Mouse (Mus musculus) embryonic facial prominence, embryonic 10.5 days (tissue): Measurements from ENCODE around the gene Ranbp10. TPM values are rescaled to one million over a fixed set of nuclear protein-coding genes. Genes with fewer than 3 reads are reported as not detected.

ENCODE experiments used
- DNase-seq: peaks from one replicate; pipeline ENCODE4 v3.0.0-alpha.2; 2017; ENCODE audit warnings: low spot score
- H3K27ac ChIP-seq: fragments of 300-500 bp; sonication (generic); replicated peaks from 2 replicates; pipeline ENCODE4 v1.5.1; 2016; ENCODE audit warnings: mild to moderate bottlenecking
- H3K27me3 ChIP-seq: fragments of 300-500 bp; sonication (generic); replicated peaks from 2 replicates; pipeline ENCODE4 v1.6.1; 2016; ENCODE audit warnings: low read depth, mild to moderate bottlenecking; ENCODE audit not compliant: poor library complexity, severe bottlenecking
- H3K36me3 ChIP-seq: fragments of 300-500 bp; sonication (generic); replicated peaks from 2 replicates; pipeline ENCODE4 v1.6.1; 2016; ENCODE audit warnings: mild to moderate bottlenecking, moderate library complexity
- H3K4me1 ChIP-seq: fragments of 300-500 bp; sonication (generic); 2 replicates; pipeline ENCODE4 v1.6.1; 2016
- H3K4me3 ChIP-seq: fragments of 300-500 bp; sonication (generic); 2 replicates; pipeline ENCODE4 v1.5.1; 2016; ENCODE audit warnings: mild to moderate bottlenecking, moderate library complexity
- H3K9me3 ChIP-seq: fragments of 300-500 bp; sonication (generic); 2 replicates; pipeline ENCODE4 v1.6.1; 2016; ENCODE audit warnings: mild to moderate bottlenecking
- WGBS: fragments of 180-500 bp; shearing (Covaris S2); methylation state at CpG from one replicate; pipeline ENCODE4 v1.1.7; 2016; 5-methylcytosine and 5-hydroxymethylcytosine counted together
- polyA plus RNA-seq: library from polyadenylated mRNA; unstranded; fragments of >200 nt; fragmentation: Nextera tagmentation; extraction: Ambion mirVana; gene quantifications from 2 replicates; pipeline ENCODE4 v1.2.1, GENCODE M21; 2016

The Ranbp10 gene
- polyA plus RNA-seq, 1 experiment from 2014 or later: 12.1 TPM

- Histone ChIP-seq H3K36me3 (peaks cover 49% of the 10 kb centered on the region), H3K4me3 (no peak overlapping the region), H3K27me3 (no peaks in the 10 kb centered on the region), H3K9me3 (no peaks in the 10 kb centered on the region), H3K4me1 (no peaks in the 10 kb centered on the region), H3K27ac (no peak overlapping the region)
- WGBS: 83% methylated on average over 18 of the region's 18 CpGs
- DNase-seq: no peak
These were observed 99.6 kb downstream of the Ranbp10 start for GRCm38 (mm10) chr8:105727397-105728124.

DNA sequence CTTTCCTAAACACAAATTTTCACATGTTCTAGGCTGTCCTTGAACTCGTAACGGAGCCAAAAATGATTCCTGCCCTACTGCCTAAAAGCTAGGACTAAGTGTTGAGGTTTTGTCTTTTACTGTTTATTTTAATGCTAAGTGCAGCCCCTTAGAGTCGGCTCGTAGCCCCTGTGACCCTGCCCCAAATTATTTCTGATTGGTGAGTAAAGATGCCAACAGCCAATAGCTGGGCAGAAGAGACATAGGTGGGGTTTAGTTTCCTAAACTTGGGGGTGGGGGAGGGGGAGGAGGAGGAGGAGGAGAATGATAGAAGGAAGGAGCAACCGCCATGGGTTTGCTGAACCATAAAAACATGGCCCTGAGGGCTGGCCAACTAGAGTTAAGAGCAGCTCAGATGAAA lies 101.4 kb downstream of the Ranbp10 start:
- DNase-seq: no peak
- Histone ChIP-seq H3K27ac (no peak overlapping the region), H3K4me3 (no peak overlapping the region), H3K9me3 (no peaks in the 10 kb centered on the region), H3K4me1 (no peaks in the 10 kb centered on the region), H3K27me3 (no peaks in the 10 kb centered on the region), H3K36me3 (peaks cover 58% of the 10 kb centered on the region)
- WGBS: 79% methylated on average over 5 of the region's 5 CpGs

DNA sequence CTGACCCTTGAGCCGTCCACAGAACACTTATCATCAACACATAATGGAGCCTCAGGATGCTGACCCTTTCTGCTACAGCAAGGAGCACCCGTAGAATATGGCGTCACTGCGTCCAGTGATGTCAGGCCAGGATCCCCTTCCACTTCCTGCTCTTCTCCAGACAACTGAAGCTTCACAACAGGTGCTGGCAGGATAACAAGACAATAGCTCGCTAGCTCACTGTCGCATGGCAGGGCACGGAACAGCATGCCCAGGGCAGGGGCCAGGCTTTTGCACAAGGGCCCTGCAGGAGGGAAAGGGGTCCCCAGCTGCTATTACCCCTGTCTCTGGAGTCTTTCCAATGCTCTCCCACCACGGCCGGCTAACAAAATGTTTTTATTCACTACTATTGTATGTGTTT lies 104.3 kb downstream of the Ranbp10 start:
- H3K36me3 ChIP-seq: peaks cover 66% of the 10 kb centered on the region

GRCm38 (mm10) chr8:105719637-105720036 lies 107.5 kb downstream of the Ranbp10 start:
- Histone ChIP-seq H3K9me3 (no peaks in the 10 kb centered on the region), H3K27ac (no peak overlapping the region), H3K36me3 (peaks cover 69% of the 10 kb centered on the region), H3K4me1 (no peaks in the 10 kb centered on the region), H3K27me3 (no peaks in the 10 kb centered on the region), H3K4me3 (no peak overlapping the region)
- 81% methylated on average over 4 of the region's 4 CpGs for WGBS
- no peak for DNase-seq

More for the DNA sequence above, 104.3 kb downstream of the Ranbp10 start:
- 91% methylated on average over 9 of the region's 9 CpGs for WGBS
- H3K27me3 ChIP-seq: no peaks in the 10 kb centered on the region
- H3K27ac ChIP-seq: no peak overlapping the region
- no peaks in the 10 kb centered on the region for H3K9me3 ChIP-seq
- no peaks in the 10 kb centered on the region for H3K4me1 ChIP-seq
- no peak for DNase-seq
- no peak overlapping the region for H3K4me3 ChIP-seq

Other genes with a start within 250 kb of the Ranbp10 start
- gene Ripor1, start 222.1 kb downstream of the Ranbp10 start, polyA plus RNA-seq: 13.5 and 15.9 TPM in 2 replicates
- gene Ctcf, start 190.8 kb downstream of the Ranbp10 start, polyA plus RNA-seq: 136 and 137 TPM in 2 replicates
- 0.59 and 0.64 TPM in 2 replicates for gene Agrp, start 190.0 kb downstream of the Ranbp10 start, polyA plus RNA-seq
- gene Carmil2, start 141.1 kb downstream of the Ranbp10 start, polyA plus RNA-seq: 1.5 TPM in 2 replicates
- gene Acd, start 126.2 kb downstream of the Ranbp10 start, polyA plus RNA-seq: 67.7 and 72.6 TPM in 2 replicates
- gene Pard6a, start 126.2 kb downstream of the Ranbp10 start, polyA plus RNA-seq: 15.1 and 16.8 TPM in 2 replicates
- not detected in 2 replicates for gene 4933405L10Rik, start 119.7 kb downstream of the Ranbp10 start, polyA plus RNA-seq
- 49.3 and 54.0 TPM in 2 replicates for gene Enkd1, start 119.1 kb downstream of the Ranbp10 start, polyA plus RNA-seq
- gene Gfod2, start 68.7 kb downstream of the Ranbp10 start, polyA plus RNA-seq: 34.7 and 36.6 TPM in 2 replicates
- gene Tsnaxip1, start 381 bp upstream of the Ranbp10 start, polyA plus RNA-seq: 0.19 and 0.40 TPM in 2 replicates
- 49.6 and 51.2 TPM in 2 replicates for gene Cenpt, start 25.9 kb upstream of the Ranbp10 start, polyA plus RNA-seq
- gene Thap11, start 27.8 kb upstream of the Ranbp10 start, polyA plus RNA-seq: 82.1 and 83.0 TPM in 2 replicates
- 394 and 398 TPM in 2 replicates for gene Nutf2, start 33.2 kb upstream of the Ranbp10 start, polyA plus RNA-seq
- 69.8 and 78.4 TPM in 2 replicates for gene Edc4, start 53.5 kb upstream of the Ranbp10 start, polyA plus RNA-seq
- 0.35 and 0.54 TPM in 2 replicates for gene Nrn1l, start 66.2 kb upstream of the Ranbp10 start, polyA plus RNA-seq
- 35.9 and 38.1 TPM in 2 replicates for gene Pskh1, start 73.1 kb upstream of the Ranbp10 start, polyA plus RNA-seq
- gene Ctrl, start 106.5 kb upstream of the Ranbp10 start, polyA plus RNA-seq: 1.9 and 2.2 TPM in 2 replicates
- gene Psmb10, start 111.1 kb upstream of the Ranbp10 start, polyA plus RNA-seq: 30.5 and 36.8 TPM in 2 replicates
- 1.7 and 2.4 TPM in 2 replicates for gene Lcat, start 116.0 kb upstream of the Ranbp10 start, polyA plus RNA-seq
- gene Slc12a4, start 138.7 kb upstream of the Ranbp10 start, polyA plus RNA-seq: 31.0 and 33.9 TPM in 2 replicates
- gene Dpep3, start 152.1 kb upstream of the Ranbp10 start, polyA plus RNA-seq: not detected in 2 replicates
- 21.0 and 24.9 TPM in 2 replicates for gene Dus2, start 164.0 kb upstream of the Ranbp10 start, polyA plus RNA-seq
- gene Dpep2nb, start 178.6 kb upstream of the Ranbp10 start, polyA plus RNA-seq: not detected in 2 replicates
- 22.3 and 23.6 TPM in 2 replicates for gene Ddx28, start 184.5 kb upstream of the Ranbp10 start, polyA plus RNA-seq
- gene Nfatc3, start 231.5 kb upstream of the Ranbp10 start, polyA plus RNA-seq: 6.8 and 7.3 TPM in 2 replicates